Mouse (Mus musculus) ES-Bruce4 (cell line): ENCODE measurements around the gene Lyrm4.

ENCODE experiments used
- CTCF ChIP-seq: IDR thresholded peaks from one replicate; pipeline ENCODE4 v1.8.1; 2011; ENCODE audit warnings: low read depth, low read length
- EP300 ChIP-seq: IDR thresholded peaks from 2 replicates; pipeline ENCODE4 v1.6.1; 2011; ENCODE audit warnings: low read depth, low read length; ENCODE audit not compliant: insufficient read depth
- POLR2A ChIP-seq: IDR thresholded peaks from one replicate; pipeline ENCODE4 v1.8.1; 2011; ENCODE audit warnings: low read length; ENCODE audit not compliant: insufficient read depth

DNA sequence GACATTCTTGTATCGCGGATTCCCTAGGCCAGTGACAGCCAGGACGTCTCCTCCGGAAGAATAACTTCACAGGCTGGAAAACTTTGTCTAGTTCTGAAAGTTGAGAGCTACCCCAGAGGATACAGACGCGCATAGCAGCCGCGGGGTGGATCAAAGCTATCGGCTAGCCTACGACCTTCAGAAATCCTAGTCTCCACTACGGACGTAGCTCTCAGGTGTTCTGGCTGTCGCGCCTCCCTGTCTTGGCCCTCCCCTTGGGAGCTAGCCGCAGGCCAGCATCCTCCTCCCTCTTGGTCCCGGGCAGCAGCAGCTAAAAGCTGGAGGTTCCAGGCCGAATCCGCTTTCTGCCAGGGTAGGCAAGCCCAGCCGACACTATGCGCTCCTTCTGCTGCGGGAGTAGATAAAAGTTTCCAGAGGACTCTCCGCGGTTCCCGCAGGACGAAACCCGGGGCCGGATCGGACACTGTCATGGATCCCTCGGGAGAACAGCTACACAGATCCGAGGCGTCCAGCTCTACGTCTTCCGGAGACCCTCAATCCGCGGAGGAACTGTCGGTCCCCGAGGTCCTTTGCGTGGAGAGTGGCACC, 149.1 kb downstream of the Lyrm4 start:
- no peak for TF ChIP-seq POLR2A
- no peak for TF ChIP-seq CTCF
- no peak for TF ChIP-seq EP300
